Mouse (Mus musculus): ENCODE data around the gene Ptprg. TPM values are rescaled to one million over a fixed set of nuclear protein-coding genes. Genes with fewer than 3 reads are reported as not detected.

Ptprg gene
- total and polyA plus RNA-seq, 3 experiments = not detected

DNA sequence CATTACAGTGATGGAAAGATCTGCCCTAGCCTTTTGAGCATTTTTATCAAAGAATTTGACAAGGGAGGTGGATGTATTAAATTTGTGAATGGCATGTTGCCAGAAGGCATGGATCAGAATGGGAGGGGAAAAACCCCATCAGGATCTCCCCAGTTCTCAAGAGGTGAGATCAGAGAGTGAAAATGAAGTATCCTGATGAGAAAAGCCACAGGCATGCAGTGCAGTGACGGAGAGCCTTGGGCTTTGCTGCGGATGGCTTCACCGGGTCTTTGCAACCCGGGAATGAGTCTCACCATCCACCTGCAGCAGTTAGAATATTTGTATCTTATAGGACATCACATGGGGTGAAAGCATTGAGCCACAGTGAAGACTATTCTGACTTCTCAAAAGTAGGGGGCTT, 385.6 kb downstream of the Ptprg start:
- no peaks in the 10 kb centered on the region for H3K36me3 ChIP-seq (ENCODE audit: control insufficient read depth in 1 of 2, insufficient read depth in 2 of 2, low read length in 2 of 2)
- H3K4me3 ChIP-seq (ENCODE audit: control insufficient read depth in 1 of 2, insufficient read depth in 1 of 2, low read depth in 2 of 2, low read length in 2 of 2) = no peak overlapping the region
- TF ChIP-seq ZKSCAN1 (IDR thresholded peaks at IDR 0.05; ENCODE audit: low read depth, low read length) = no peak
- TF ChIP-seq TAL1 (IDR thresholded peaks at IDR 0.05; ENCODE audit: low read length) = no peak
- no peak for TF ChIP-seq GATA1 (IDR thresholded peaks at IDR 0.05; ENCODE audit: low read depth, low read length)
- TF ChIP-seq JUND (IDR thresholded peaks at IDR 0.05; ENCODE audit: low read depth, low read length) = no peak
- TF ChIP-seq ZNF384 (IDR thresholded peaks at IDR 0.05; ENCODE audit: low read depth, low read length) = no peak
- TF ChIP-seq CHD2 (IDR thresholded peaks at IDR 0.05; ENCODE audit: low read length) = no peak
- TF ChIP-seq BHLHE40 (IDR thresholded peaks at IDR 0.05; ENCODE audit: borderline replicate concordance, low read depth, low read length) = no peak
- TF ChIP-seq CHD1 (IDR thresholded peaks at IDR 0.05; ENCODE audit: low read depth, low read length) = no peak
- no peak for TF ChIP-seq MYB (IDR thresholded peaks at IDR 0.05; ENCODE audit: low read depth, low read length)
- no peak for TF ChIP-seq EP300 (IDR thresholded peaks at IDR 0.05; ENCODE audit: low read depth in 1 of 2, low read length in 2 of 2)
- no peak for TF ChIP-seq MAZ (IDR thresholded peaks at IDR 0.05; ENCODE audit: low read depth, low read length)
- TF ChIP-seq MAFK (IDR thresholded peaks at IDR 0.05; ENCODE audit: borderline replicate concordance, low read depth, low read length) = no peak
- no peak for TF ChIP-seq USF2 (IDR thresholded peaks at IDR 0.05; ENCODE audit: borderline replicate concordance in 1 of 2, insufficient read depth in 1 of 2, low read depth in 1 of 2, low read length in 2 of 2)
- TF ChIP-seq SIN3A (IDR thresholded peaks at IDR 0.05; ENCODE audit: low read length) = no peak
- TF ChIP-seq USF1 (IDR thresholded peaks at IDR 0.05; ENCODE audit: low read depth, low read length) = no peak
- TF ChIP-seq MAX (IDR thresholded peaks at IDR 0.05; ENCODE audit: low read length) = no peak
- no peak for TF ChIP-seq SMC3 (IDR thresholded peaks at IDR 0.05; ENCODE audit: low read depth, low read length)
- no peak for TF ChIP-seq RAD21 (IDR thresholded peaks at IDR 0.05; ENCODE audit: low read depth, low read length)
- no peak for TF ChIP-seq KAT2A (conservative IDR thresholded peaks at IDR 0.05; ENCODE audit: low read depth, low read length)
- no peak for TF ChIP-seq POLR2A (IDR thresholded peaks at IDR 0.05; ENCODE audit: control insufficient read depth in 1 of 2, insufficient read depth in 1 of 2, low read depth in 1 of 2, low read length in 2 of 2, poor library complexity in 1 of 2)
- no peaks in the 10 kb centered on the region for H3K9me3 ChIP-seq (replicated peaks; ENCODE audit: insufficient read depth, low read length)
- no peaks in the 10 kb centered on the region for H3K4me1 ChIP-seq (ENCODE audit: control insufficient read depth in 1 of 2, insufficient read depth in 2 of 2, low read length in 2 of 2)
- H3K9ac ChIP-seq (ENCODE audit: control insufficient read depth, low read depth, low read length, poor library complexity, severe bottlenecking) = no peak overlapping the region
- no peak overlapping the region for H3K27ac ChIP-seq (ENCODE audit: control insufficient read depth, low read depth, low read length)
- no peaks in the 10 kb centered on the region for H3K79me2 ChIP-seq (ENCODE audit: control insufficient read depth, insufficient read depth, low read length, poor library complexity)
- no peaks in the 10 kb centered on the region for H3K27me3 ChIP-seq (ENCODE audit: control insufficient read depth in 1 of 2, insufficient read depth in 2 of 2, low read length in 2 of 2)
- DNase-seq (ENCODE audit: low read depth, low spot score) = no peak

DNA sequence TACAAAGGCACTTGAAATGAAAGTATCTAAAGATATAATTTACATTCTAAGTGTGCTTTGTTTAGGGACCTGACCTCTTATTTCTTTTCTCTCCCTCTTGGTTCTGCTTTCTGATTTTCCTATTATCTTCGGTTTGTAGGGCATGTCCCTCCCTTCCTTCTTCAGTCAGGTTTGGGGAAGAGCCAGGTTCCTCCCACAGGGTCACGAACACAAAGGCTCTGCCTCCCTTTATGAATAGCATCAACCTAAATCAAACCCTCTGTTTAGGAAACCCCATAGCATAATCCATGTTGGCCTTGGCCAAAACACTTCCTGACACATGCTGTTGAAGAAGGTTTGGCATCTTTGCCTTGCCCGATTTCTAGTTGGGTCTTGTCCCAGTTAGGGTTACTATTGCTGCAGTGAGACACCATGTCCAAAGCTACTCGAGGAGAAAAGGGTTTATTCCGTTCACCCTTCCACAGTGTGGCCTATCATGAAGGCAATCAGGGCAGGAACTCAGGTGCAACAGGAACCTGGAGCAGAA, 388.7 kb downstream of the Ptprg start:
- Histone ChIP-seq H3K9me3 (replicated peaks; ENCODE audit: insufficient read depth, low read length) (no peaks in the 10 kb centered on the region), H3K9ac (ENCODE audit: control insufficient read depth, low read depth, low read length, poor library complexity, severe bottlenecking) (no peak overlapping the region), H3K4me3 (ENCODE audit: control insufficient read depth in 1 of 2, insufficient read depth in 1 of 2, low read depth in 2 of 2, low read length in 2 of 2) (no peak overlapping the region), H3K36me3 (ENCODE audit: control insufficient read depth in 1 of 2, insufficient read depth in 2 of 2, low read length in 2 of 2) (no peaks in the 10 kb centered on the region), H3K27me3 (ENCODE audit: control insufficient read depth in 1 of 2, insufficient read depth in 2 of 2, low read length in 2 of 2) (no peaks in the 10 kb centered on the region), H3K79me2 (ENCODE audit: control insufficient read depth, insufficient read depth, low read length, poor library complexity) (no peaks in the 10 kb centered on the region), H3K27ac (ENCODE audit: control insufficient read depth, low read depth, low read length) (no peak overlapping the region), H3K4me1 (ENCODE audit: control insufficient read depth in 1 of 2, insufficient read depth in 2 of 2, low read length in 2 of 2) (no peaks in the 10 kb centered on the region)
- no peak for TF ChIP-seq MXI1 (IDR thresholded peaks at IDR 0.05; ENCODE audit: low read depth, low read length)
- TF ChIP-seq CHD1 (IDR thresholded peaks at IDR 0.05; ENCODE audit: low read depth, low read length) = no peak
- no peak for TF ChIP-seq ELF1 (IDR thresholded peaks at IDR 0.05; ENCODE audit: low read depth, low read length)
- no peak for TF ChIP-seq NRF1 (IDR thresholded peaks at IDR 0.05; ENCODE audit: insufficient read depth, low read depth, low read length, poor library complexity, severe bottlenecking)
- TF ChIP-seq POLR2A (IDR thresholded peaks at IDR 0.05; ENCODE audit: control insufficient read depth in 1 of 2, insufficient read depth in 1 of 2, low read depth in 1 of 2, low read length in 2 of 2, poor library complexity in 1 of 2) = no peak
- no peak for TF ChIP-seq USF1 (IDR thresholded peaks at IDR 0.05; ENCODE audit: low read depth, low read length)
- TF ChIP-seq MAZ (IDR thresholded peaks at IDR 0.05; ENCODE audit: low read depth, low read length) = no peak
- TF ChIP-seq TAL1 (IDR thresholded peaks at IDR 0.05; ENCODE audit: low read length) = no peak
- no peak for TF ChIP-seq USF2 (IDR thresholded peaks at IDR 0.05; ENCODE audit: borderline replicate concordance in 1 of 2, insufficient read depth in 1 of 2, low read depth in 1 of 2, low read length in 2 of 2)
- TF ChIP-seq POLR2AphosphoS5 (IDR thresholded peaks at IDR 0.05; ENCODE audit: borderline replicate concordance, low read depth, low read length) = no peak
- TF ChIP-seq ZC3H11A (IDR thresholded peaks at IDR 0.05; ENCODE audit: low read depth, low read length) = no peak
- TF ChIP-seq EP300 (IDR thresholded peaks at IDR 0.05; ENCODE audit: low read depth in 1 of 2, low read length in 2 of 2) = no peak
- TF ChIP-seq CTCF (IDR thresholded peaks at IDR 0.05 in 2 of 3, conservative IDR thresholded peaks at IDR 0.05 in 1 of 3; ENCODE audit: control insufficient read depth in 1 of 3, insufficient read depth in 1 of 3, low read depth in 2 of 3, low read length in 3 of 3, poor library complexity in 1 of 3, severe bottlenecking in 1 of 3) = no peak
- TF ChIP-seq MAX (IDR thresholded peaks at IDR 0.05; ENCODE audit: low read length) = no peak
- no peak for TF ChIP-seq MYC (IDR thresholded peaks at IDR 0.05; ENCODE audit: low read depth, low read length)
- no peak for DNase-seq (ENCODE audit: low read depth, low spot score)
